Mouse (Mus musculus) embryonic facial prominence, embryonic 14.5 days (tissue): ENCODE measurements around the gene Khk. TPM values are rescaled to one million over a fixed set of nuclear protein-coding genes. Genes with fewer than 3 reads are reported as not detected.

ENCODE experiments used
- ATAC-seq: fragments of 200-750 bp; cut with Nextera tagmentation; 2 replicates; pipeline ENCODE4 v1.8.0; 2017; ENCODE audit warnings: low read depth, moderate number of reproducible peaks, moderate TSS enrichment
- DNase-seq: peaks from one replicate; pipeline ENCODE4 v3.0.0-alpha.2; 2015; ENCODE audit warnings: low spot score
- H3K27ac ChIP-seq: fragments of 300-500 bp; sonication (generic); replicated peaks from 2 replicates; pipeline ENCODE4 v1.5.1; 2014; ENCODE audit warnings: low read depth, mild to moderate bottlenecking, low read length, moderate library complexity
- H3K27me3 ChIP-seq: fragments of 300-500 bp; sonication (generic); replicated peaks from 2 replicates; pipeline ENCODE4 v1.6.1; 2014; ENCODE audit warnings: low read length; ENCODE audit not compliant: control insufficient read depth, insufficient read depth
- H3K36me3 ChIP-seq: fragments of 300-500 bp; sonication (generic); 2 replicates; pipeline ENCODE4 v1.6.1; 2014; ENCODE audit warnings: low read length, mixed read lengths; ENCODE audit not compliant: control insufficient read depth, insufficient read depth
- H3K4me1 ChIP-seq: fragments of 300-500 bp; sonication (generic); 2 replicates; pipeline ENCODE4 v1.6.1; 2014; ENCODE audit warnings: antibody characterized with exemption, low read length; ENCODE audit not compliant: control insufficient read depth, insufficient read depth
- H3K4me2 ChIP-seq: fragments of 300-500 bp; sonication (generic); 2 replicates; pipeline ENCODE4 v1.6.1; 2014; ENCODE audit warnings: low read depth, mild to moderate bottlenecking, low read length, moderate library complexity, mixed read lengths
- H3K4me3 ChIP-seq: fragments of 300-500 bp; sonication (generic); 2 replicates; pipeline ENCODE4 v1.5.1; 2014; ENCODE audit warnings: low read depth, mild to moderate bottlenecking, low read length
- H3K9ac ChIP-seq: fragments of 300-500 bp; sonication (generic); 2 replicates; pipeline ENCODE4 v1.6.1; 2014; ENCODE audit warnings: low read depth, mild to moderate bottlenecking, low read length, moderate library complexity, mixed read lengths
- H3K9me3 ChIP-seq: fragments of 300-500 bp; sonication (generic); 2 replicates; pipeline ENCODE4 v1.6.1; 2016; ENCODE audit warnings: low read length; ENCODE audit not compliant: control insufficient read depth
- WGBS: fragments of 180-500 bp; shearing (Covaris S2); extraction: QIAGEN DNeasy Blood & Tissue Kit; methylation state at CpG from one replicate; pipeline ENCODE4 v1.1.7; 2014; 5-methylcytosine and 5-hydroxymethylcytosine counted together
- polyA plus RNA-seq: library from polyadenylated mRNA; unstranded; fragments of >200 nt; fragmentation: Nextera tagmentation; extraction: Ambion mirVana; gene quantifications from 2 replicates; pipeline ENCODE4 v1.2.1, GENCODE M21; 2014

Khk gene
- polyA plus RNA-seq, 1 experiment from 2014 or later, result 22.1 TPM

- Histone ChIP-seq H3K27ac (no peak overlapping the region), H3K27me3 (no peaks in the 10 kb centered on the region), H3K9ac (no peak overlapping the region), H3K36me3 (no peaks in the 10 kb centered on the region), H3K9me3 (no peaks in the 10 kb centered on the region), H3K4me1 (no peaks in the 10 kb centered on the region), H3K4me3 (no peak overlapping the region), H3K4me2 (no peak overlapping the region)
- no peak for DNase-seq
- WGBS, result 65% methylated on average over 5 of the region's 5 CpGs
- no peak for ATAC-seq
Measured at GRCm38 (mm10) chr5:30933705-30934104, 12.5 kb downstream of the Khk start.

- H3K36me3 ChIP-seq, result no peaks in the 10 kb centered on the region
Measured at GRCm38 (mm10) chr5:30934725-30935461, 13.7 kb downstream of the Khk start.

GRCm38 (mm10) chr5:30943004-30943403 lies 21.8 kb downstream of the Khk start:
- Histone ChIP-seq H3K9ac (no peak overlapping the region), H3K27ac (no peak overlapping the region), H3K4me1 (no peaks in the 10 kb centered on the region), H3K4me2 (no peak overlapping the region), H3K36me3 (no peaks in the 10 kb centered on the region), H3K27me3 (peaks cover 9% of the 10 kb centered on the region; the same call in 1 of the 2 replicates), H3K9me3 (no peaks in the 10 kb centered on the region), H3K4me3 (no peak overlapping the region)
- WGBS, result 87% methylated on average over 2 of the region's 2 CpGs
- ATAC-seq, result no peak
- no peak for DNase-seq

More at GRCm38 (mm10) chr5:30934725-30935461, 13.7 kb downstream of the Khk start:
- Histone ChIP-seq H3K27ac (no peak overlapping the region), H3K9me3 (no peaks in the 10 kb centered on the region), H3K27me3 (no peaks in the 10 kb centered on the region), H3K4me3 (no peak overlapping the region), H3K4me2 (no peak overlapping the region), H3K4me1 (no peaks in the 10 kb centered on the region), H3K9ac (no peak overlapping the region)
- no peak for ATAC-seq
- 84% methylated on average over 5 of the region's 5 CpGs for WGBS
- DNase-seq, result no peak

GRCm38 (mm10) chr5:30944344-30944743 lies 23.1 kb downstream of the Khk start:
- DNase-seq (no peak), ATAC-seq (no peak)
- 85% methylated on average over 6 of the region's 6 CpGs for WGBS
- no peaks in the 10 kb centered on the region for H3K9me3 ChIP-seq
- no peak overlapping the region for H3K27ac ChIP-seq
- peaks cover 9% of the 10 kb centered on the region; the same call in 1 of the 2 replicates for H3K27me3 ChIP-seq
- no peak overlapping the region for H3K4me3 ChIP-seq
- peaks cover 6% of the 10 kb centered on the region; the same call in 1 of the 2 replicates for H3K4me1 ChIP-seq
- no peak overlapping the region for H3K4me2 ChIP-seq
- no peak overlapping the region for H3K9ac ChIP-seq
- no peaks in the 10 kb centered on the region for H3K36me3 ChIP-seq

GRCm38 (mm10) chr5:30944956-30945781 lies 23.9 kb downstream of the Khk start, which contains the start of gene Cgref1:
TSS of gene Cgref1 (minus strand) at chr5:30945591.
- WGBS, result 8% methylated on average over 25 of the region's 44 CpGs
- Histone ChIP-seq H3K27ac (no peak within 1 kb of the TSS), H3K4me3 (peak within 1 kb of the TSS; percentile 47), H3K27me3 (peaks cover 9% of the 10 kb centered on the region; the same call in 1 of the 2 replicates), H3K9ac (peak within 1 kb of the TSS; percentile 67), H3K4me1 (peaks cover 8% of the 10 kb centered on the region), H3K9me3 (no peaks in the 10 kb centered on the region), H3K4me2 (peak within 1 kb of the TSS; percentile 84), H3K36me3 (no peaks in the 10 kb centered on the region)
- peak; percentile 75 for DNase-seq
- ATAC-seq, result peak; percentile 20; the same call in 1 of the 2 replicates

GRCm38 (mm10) chr5:30948620-30949019 lies 27.4 kb downstream of the Khk start:
- Histone ChIP-seq H3K27me3 (peaks cover 9% of the 10 kb centered on the region; the same call in 1 of the 2 replicates), H3K4me1 (peaks cover 12% of the 10 kb centered on the region), H3K27ac (peak overlapping the region; percentile 78; the same call in 1 of the 2 replicates), H3K9me3 (no peaks in the 10 kb centered on the region), H3K9ac (no peak overlapping the region), H3K36me3 (peaks cover 17% of the 10 kb centered on the region), H3K4me2 (no peak overlapping the region), H3K4me3 (no peak overlapping the region)
- WGBS, result 73% methylated on average over 5 of the region's 5 CpGs
- ATAC-seq, result no peak
- DNase-seq, result no peak

- ATAC-seq (peak; percentile 91), DNase-seq (peak; percentile 96)
- Histone ChIP-seq H3K27ac (peak overlapping the region; percentile 78), H3K4me3 (peak overlapping the region; percentile 55), H3K9ac (peak overlapping the region; percentile 60), H3K9me3 (no peaks in the 10 kb centered on the region), H3K36me3 (peaks cover 29% of the 10 kb centered on the region), H3K4me2 (peak overlapping the region; percentile 89), H3K4me1 (peaks cover 12% of the 10 kb centered on the region), H3K27me3 (peaks cover 8% of the 10 kb centered on the region; the same call in 1 of the 2 replicates)
- WGBS, result under 1% methylated on average over 24 of the region's 31 CpGs
Measured at GRCm38 (mm10) chr5:30949654-30950326, 28.6 kb downstream of the Khk start.

- WGBS, result 49% methylated on average over 4 of the region's 4 CpGs
- Histone ChIP-seq H3K27ac (peak overlapping the region; percentile 78), H3K9ac (peak overlapping the region; percentile 60), H3K27me3 (0 out of 2 replicates have a peak, but pooled peaks cover 3% of the 10 kb centered on the region), H3K4me1 (peaks cover 12% of the 10 kb centered on the region), H3K9me3 (no peaks in the 10 kb centered on the region), H3K4me3 (peak overlapping the region; percentile 55), H3K4me2 (peak overlapping the region; percentile 89), H3K36me3 (peaks cover 35% of the 10 kb centered on the region)
- DNase-seq (no peak), ATAC-seq (no peak)
Measured at GRCm38 (mm10) chr5:30950451-30950850, 29.2 kb downstream of the Khk start.
